In genomic region chr6:137282050-137282449, GRCm38 (mm10) we compare ENCODE assay signal across 24 mouse cellular contexts. TPM values are rescaled to one million over a fixed set of nuclear protein-coding genes. Genes with fewer than 3 reads are reported as not detected.
DNase-seq lines count a peak whose midpoint lies in the region; ATAC-seq and TF ChIP-seq lines count a peak whose summit lies in the region.
"Had no signal": no experiment of that assay in that cellular context is flagged by ENCODE, and none has a peak within 500 bp of the region (broad histone marks: within the 10 kb centered on the region; RNA-seq: fewer than 3 reads in every experiment).

No protein-coding gene starts in this region.

- H3K9ac ChIP-seq in forebrain, embryonic 14.5 days (ENCODE audit: low read length), result no peak overlapping the region
- H3K9ac ChIP-seq: embryonic facial prominence, embryonic 15.5 days; forebrain, embryonic 15.5 days; heart, embryonic 15.5 days; hindbrain, embryonic 13.5 days had no signal

- no peak for TF ChIP-seq POLR2A in brain, embryonic 14.5 days (IDR thresholded peaks at IDR 0.05; ENCODE audit: borderline replicate concordance, extremely low read depth, insufficient read depth, insufficient read length, poor library complexity, severe bottlenecking)

- no peaks in the 10 kb centered on the region for H3K9me3 ChIP-seq in forebrain, embryonic 14.5 days (replicated peaks; ENCODE audit: control insufficient read depth, low read length)
- H3K9me3 ChIP-seq in forebrain, embryonic 10.5 days, result no peaks in the 10 kb centered on the region
- H3K9me3 ChIP-seq: embryonic facial prominence, embryonic 15.5 days; forebrain, embryonic 15.5 days; heart, embryonic 15.5 days; hindbrain, embryonic 13.5 days had no signal

- no peak for TF ChIP-seq CTCF in brain, embryonic 14.5 days (IDR thresholded peaks at IDR 0.05; ENCODE audit: borderline replicate concordance, extremely low read depth, insufficient read depth, insufficient read length)
- TF ChIP-seq CTCF in gastrocnemius, adult 2 months (IDR thresholded peaks at IDR 0.05), result no peak

- no peak for ATAC-seq in forebrain, embryonic 14.5 days
- ATAC-seq: forebrain, embryonic 15.5 days had no signal

- intact Hi-C loops in left cerebral cortex, postnatal 36 days (cut with DNase I), result no loop called here
- intact Hi-C loops in left cerebral cortex, postnatal 14 days (cut with DNase I), result no loop called here
- intact Hi-C loops in gastrocnemius, adult 2 months (cut with DNase I), result no loop called here

- H3K4me3 ChIP-seq in forebrain, embryonic 14.5 days (ENCODE audit: low read depth, low read length), result no peak overlapping the region
- no peak overlapping the region for H3K4me3 ChIP-seq in forebrain, embryonic 10.5 days
- H3K4me3 ChIP-seq in gastrocnemius, adult 2 months, result no peak overlapping the region
- H3K4me3 ChIP-seq: embryonic facial prominence, embryonic 15.5 days; erythroblast, embryonic 14.5 days; forebrain, embryonic 15.5 days; heart, adult 2 months; heart, embryonic 15.5 days; hindbrain, embryonic 13.5 days had no signal

- no peaks in the 10 kb centered on the region for H3K36me3 ChIP-seq in forebrain, embryonic 14.5 days (ENCODE audit: control insufficient read depth, insufficient read depth, low read length)
- H3K36me3 ChIP-seq in forebrain, embryonic 10.5 days (replicated peaks), result no peaks in the 10 kb centered on the region
- H3K36me3 ChIP-seq: embryonic facial prominence, embryonic 15.5 days; forebrain, embryonic 15.5 days; heart, embryonic 15.5 days; hindbrain, embryonic 13.5 days had no signal

- no peak overlapping the region for H3K4me2 ChIP-seq in forebrain, embryonic 14.5 days (ENCODE audit: low read length)
- H3K4me2 ChIP-seq: embryonic facial prominence, embryonic 15.5 days; forebrain, embryonic 15.5 days; heart, embryonic 11.5 days; heart, embryonic 15.5 days; hindbrain, embryonic 13.5 days had no signal

- WGBS in forebrain, embryonic 14.5 days, result 78% methylated on average over 7 of the region's 7 CpGs
- whole genome bisulfite sequencing in forebrain, embryonic 10.5 days, result 89% methylated on average over 7 of the region's 7 CpGs

- H3K27ac ChIP-seq in forebrain, embryonic 14.5 days (ENCODE audit: low read depth, low read length), result no peak overlapping the region; the same call in 1 of the 2 replicates
- no peak overlapping the region for H3K27ac ChIP-seq in forebrain, embryonic 10.5 days
- no peak overlapping the region for H3K27ac ChIP-seq in gastrocnemius, adult 2 months
- H3K27ac ChIP-seq: embryonic facial prominence, embryonic 15.5 days; forebrain, embryonic 15.5 days; heart, adult 2 months; heart, embryonic 15.5 days; hindbrain, embryonic 13.5 days; hindbrain, postnatal 0 days had no signal

- peak; percentile 42 for DNase-seq in forebrain, embryonic 14.5 days (ENCODE audit: low spot score)
- DNase-seq in forebrain, embryonic 10.5 days (ENCODE audit: extremely low spot score, low spot score), result no peak
- peak; percentile 13 to 30 for DNase-seq in layer of hippocampus, adult 18-20 months (ENCODE audit: low spot score in 2 of 2)
- DNase-seq in layer of hippocampus, adult 9-10 months (ENCODE audit: low spot score), result no peak
- peak; percentile 22 to 27 for DNase-seq in left cerebral cortex, postnatal 36 days (ENCODE audit: low spot score in 2 of 2)
- no peak for DNase-seq in left cerebral cortex, postnatal 14 days (ENCODE audit: low spot score in 2 of 2)
- DNase-seq in brain, embryonic 14.5 days (ENCODE audit: low read depth), result peak; percentile 64
- no peak for DNase-seq in gastrocnemius, adult 2 months
- DNase-seq: adrenal gland, postnatal 14 days; cerebellum, adult 2 months; cerebellum, postnatal 10 days; embryo, embryonic 11 days; gastrocnemius, postnatal 14 days; heart, adult 2 months; heart, postnatal 14 days had no signal

- H3K27me3 ChIP-seq in forebrain, embryonic 14.5 days (replicated peaks; ENCODE audit: control insufficient read depth, insufficient read depth, low read length), result no peaks in the 10 kb centered on the region
- H3K27me3 ChIP-seq in forebrain, embryonic 10.5 days (ENCODE audit: poor library complexity, severe bottlenecking), result no peaks in the 10 kb centered on the region
- H3K27me3 ChIP-seq: embryonic facial prominence, embryonic 15.5 days; forebrain, embryonic 15.5 days; heart, embryonic 15.5 days; hindbrain, embryonic 13.5 days had no signal

- H3K4me1 ChIP-seq in forebrain, embryonic 14.5 days (ENCODE audit: control insufficient read depth, insufficient read depth, low read length), result peaks cover 10% of the 10 kb centered on the region
- H3K4me1 ChIP-seq in forebrain, embryonic 10.5 days, result peaks cover 6% of the 10 kb centered on the region; the same call in 1 of the 2 replicates
- H3K4me1 ChIP-seq: embryonic facial prominence, embryonic 15.5 days; heart, embryonic 15.5 days had no signal

RNA-seq across cellular contexts. Expression of gene Ptpro, which starts 29.9 kb away (rescaled TPM):
- polyA plus RNA-seq in forebrain, embryonic 14.5 days (2014; fragmentation: Nextera tagmentation; extraction: Ambion mirVana), result 41.7 and 51.2 TPM in 2 replicates
- polyA plus RNA-seq in forebrain, embryonic 10.5 days (2016; fragmentation: Nextera tagmentation; extraction: Ambion mirVana), result 2.9 and 3.2 TPM in 2 replicates
- total RNA-seq in layer of hippocampus, adult 18-20 months (2021), result 10 to 100 TPM; 28.1 to 32.6 TPM
- total RNA-seq in left cerebral cortex, postnatal 36 days (2021), result 10 to 100 TPM; 24.6 to 41.4 TPM
- total RNA-seq in left cerebral cortex, postnatal 14 days (2021), result 10 to 100 TPM; 46.8 to 51.6 TPM
- polyA plus RNA-seq in brain, embryonic 14.5 days (2012; rRNA removed), result 45.9 and 60.3 TPM in 2 replicates
- total RNA-seq in gastrocnemius, adult 2 months (2021), result under 1 TPM; 0.26 to 0.73 TPM
- total RNA-seq: MEL had no signal
- polyA plus RNA-seq: C2C12; erythroblast, embryonic 14.5 days had no signal

Comparison
In these comparisons a context has a peak if more than half of its experiments do, and no peak if none do; other contexts are left out.
1. DNase-seq: peak in forebrain, embryonic 14.5 days (single experiment), layer of hippocampus, adult 18-20 months (2 of 2), left cerebral cortex, postnatal 36 days (2 of 2) and brain, embryonic 14.5 days (single experiment); none in forebrain, embryonic 10.5 days (single experiment), layer of hippocampus, adult 9-10 months (single experiment), left cerebral cortex, postnatal 14 days (0 of 2) and gastrocnemius, adult 2 months (single experiment).
2. RNA of gene Ptpro, which starts 29.9 kb away (total RNA-seq): 46.8 to 51.6 TPM in left cerebral cortex, postnatal 14 days, 24.6 to 41.4 TPM in left cerebral cortex, postnatal 36 days and 28.1 to 32.6 TPM in layer of hippocampus, adult 18-20 months; 0.26 to 0.73 TPM in gastrocnemius, adult 2 months; every median in the first group is over 10 times any median in the second.